Mouse (Mus musculus): ENCODE measurements around the gene Ccr8. TPM values are rescaled to one million over a fixed set of nuclear protein-coding genes. Genes with fewer than 3 reads are reported as not detected.

Gene Ccr8
- total RNA-seq (2021), result not detected
- polyA plus RNA-seq (2012; rRNA removed), result not detected in 2 replicates
- long read RNA-seq, result 0 reads

DNA sequence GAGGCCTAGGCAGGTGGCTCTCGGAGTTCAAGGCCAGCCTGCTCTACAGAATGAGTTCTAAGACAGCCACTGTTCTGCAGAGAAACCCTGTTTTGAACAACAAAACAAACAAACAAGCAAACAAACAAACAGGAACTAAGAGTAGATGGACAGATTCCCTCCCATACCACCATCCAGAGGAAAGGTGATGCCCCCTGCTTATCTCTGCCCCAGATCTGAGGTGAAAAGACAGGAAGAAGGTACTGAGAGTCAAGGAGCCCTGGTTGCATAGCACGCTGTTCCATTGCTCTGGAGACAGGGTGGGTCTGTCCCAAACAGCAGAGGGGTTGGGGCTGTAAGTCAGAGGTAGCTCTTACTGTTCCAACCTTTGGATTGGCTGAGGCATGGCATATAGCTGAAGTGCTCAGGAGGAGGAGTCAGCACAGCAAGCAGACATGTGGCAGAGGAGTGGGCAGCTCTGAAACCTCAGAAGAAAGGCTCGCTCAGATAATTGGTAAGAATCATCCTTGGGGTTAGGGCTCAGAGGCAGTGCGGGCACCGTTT is at the start of gene Ccr8:
Gene Ccr8 (plus strand): TSS at position 419 of the 543 bp plus-strand sequence.
- no peak for DNase-seq

- peak; percentile 34 for DNase-seq
Observed at GRCm38 (mm10) chr9:120043115-120043514, 48.8 kb upstream of the Ccr8 start.

DNA sequence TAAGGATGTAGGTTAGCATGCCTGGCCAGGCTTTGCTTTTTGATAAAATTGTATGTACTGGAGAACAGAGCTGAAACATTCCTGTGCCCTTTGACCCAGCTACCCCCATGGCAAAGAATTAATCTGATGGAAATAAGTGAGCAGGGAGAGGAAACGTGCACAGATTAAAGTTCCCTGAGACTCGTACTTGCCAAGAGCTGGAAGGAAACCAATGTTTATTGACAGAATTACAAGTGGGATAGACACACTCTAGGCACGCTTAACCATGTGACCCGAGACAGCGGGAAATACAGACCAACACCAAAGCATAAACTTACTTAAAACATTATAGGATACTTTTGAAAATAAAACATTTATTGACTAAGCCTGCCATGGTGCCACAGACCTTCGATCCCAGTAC is 43.4 kb upstream of the Ccr8 start:
- DNase-seq, result no peak

DNA sequence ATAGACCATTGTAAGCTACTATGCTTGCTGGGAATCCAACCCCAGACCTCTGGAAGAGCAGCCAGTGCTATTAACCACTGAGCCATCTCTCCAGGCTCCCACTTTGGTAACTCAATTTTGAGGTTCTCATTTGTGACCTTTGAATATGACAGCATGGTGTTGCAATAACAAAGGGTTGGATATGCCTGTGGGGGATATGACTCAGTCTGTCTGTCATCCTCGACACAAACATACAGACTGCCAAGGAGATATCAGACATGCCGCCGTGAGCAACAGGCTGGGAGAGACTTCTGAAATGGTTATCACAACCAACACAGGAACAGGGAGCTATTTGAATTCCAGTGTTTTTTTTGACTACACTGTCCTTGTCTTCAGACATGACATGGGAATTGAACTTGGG is 42.5 kb upstream of the Ccr8 start:
- peak; percentile 76 for DNase-seq

DNA sequence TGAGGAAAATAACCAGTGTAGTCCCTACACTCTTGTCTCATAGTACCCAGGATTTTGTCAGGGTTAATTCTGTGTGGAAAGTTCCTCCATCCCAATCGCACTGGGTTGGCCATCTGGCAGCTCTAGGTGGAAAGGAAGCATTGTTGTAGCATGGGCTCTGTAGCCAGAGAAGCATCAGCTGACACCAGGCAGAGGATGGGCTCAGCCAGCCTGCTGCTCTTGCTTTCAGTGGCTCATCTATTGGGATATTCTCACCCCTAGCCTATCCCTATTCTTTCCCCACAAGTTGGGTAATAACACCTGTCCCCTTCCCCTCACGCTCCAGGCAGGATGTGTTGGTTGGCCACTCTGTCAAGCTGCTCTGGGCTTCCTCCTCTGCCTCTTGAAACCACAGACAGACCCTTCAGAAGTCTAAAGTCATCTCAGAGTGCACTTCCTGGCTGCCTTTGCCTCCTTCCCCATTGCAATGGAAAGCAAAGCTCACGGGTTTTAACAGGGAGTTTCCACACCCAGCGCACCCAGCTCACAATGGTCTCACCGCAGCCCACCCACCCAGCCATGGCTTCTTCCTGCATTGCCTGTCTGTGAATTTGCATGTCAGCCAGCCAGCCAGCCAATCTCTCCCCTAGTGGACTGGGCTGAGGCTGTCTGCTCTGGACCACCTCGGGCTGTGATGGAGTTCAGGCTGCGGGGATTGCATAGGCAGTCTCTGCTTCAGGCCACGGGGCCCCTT is 37.2 kb upstream of the Ccr8 start:
- peak; percentile 14 for DNase-seq

- DNase-seq, result no peak
Observed at GRCm38 (mm10) chr9:120056201-120056600, 35.7 kb upstream of the Ccr8 start.

DNA sequence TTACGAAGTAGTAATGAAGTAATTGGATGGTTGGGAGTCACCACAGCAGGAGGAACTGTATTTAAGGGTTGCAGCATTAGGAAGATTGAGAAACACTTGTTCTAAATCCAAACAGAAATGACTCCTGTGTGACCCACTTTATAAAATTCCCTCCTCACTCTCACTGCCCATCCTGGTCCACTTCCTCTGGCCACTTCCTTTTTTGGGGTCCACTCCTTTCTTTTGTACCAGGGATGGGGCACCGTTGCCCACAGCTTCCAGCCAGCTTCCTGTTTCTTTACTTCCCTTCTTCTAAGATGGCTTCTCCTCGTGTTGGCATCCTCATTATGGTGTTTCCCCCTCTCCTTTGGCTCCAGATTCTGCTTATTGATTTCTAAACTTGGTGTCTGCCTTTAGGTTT is 33.2 kb upstream of the Ccr8 start:
- DNase-seq, result no peak

DNA sequence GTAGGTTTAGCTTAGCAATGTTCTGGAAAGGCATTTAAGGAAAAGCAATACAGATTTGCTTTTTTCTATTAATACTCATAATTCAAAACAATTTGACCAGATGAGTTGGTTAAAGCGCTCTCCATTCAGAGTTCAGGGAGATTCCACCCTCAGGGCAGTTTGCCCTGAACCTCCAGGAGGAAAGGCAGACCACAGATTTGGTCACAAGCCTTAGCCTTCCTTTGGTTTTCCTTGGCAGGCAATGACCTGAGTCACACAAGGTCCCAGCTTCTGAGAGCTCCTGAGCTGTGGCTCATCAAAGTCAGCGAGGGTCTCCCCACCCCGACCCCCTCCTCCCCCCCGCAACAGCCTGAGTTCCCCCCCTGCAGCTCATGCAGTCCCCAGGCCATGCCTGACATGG is 27.6 kb upstream of the Ccr8 start:
- no peak for DNase-seq

- no peak for DNase-seq
Observed at GRCm38 (mm10) chr9:120067609-120068008, 24.3 kb upstream of the Ccr8 start.

GRCm38 (mm10) chr9:120068047-120068446 is 23.9 kb upstream of the Ccr8 start:
- no peak for DNase-seq

- DNase-seq, result no peak
Observed at GRCm38 (mm10) chr9:120069779-120070178, 22.1 kb upstream of the Ccr8 start, which contains the start of gene Cx3cr1. Gene Cx3cr1 (minus strand): TSS chr9:120069879.

- no peak for DNase-seq
Observed at GRCm38 (mm10) chr9:120071251-120071650, 20.7 kb upstream of the Ccr8 start.

GRCm38 (mm10) chr9:120073169-120073568 is 18.7 kb upstream of the Ccr8 start:
- peak; percentile 85 for DNase-seq

DNA sequence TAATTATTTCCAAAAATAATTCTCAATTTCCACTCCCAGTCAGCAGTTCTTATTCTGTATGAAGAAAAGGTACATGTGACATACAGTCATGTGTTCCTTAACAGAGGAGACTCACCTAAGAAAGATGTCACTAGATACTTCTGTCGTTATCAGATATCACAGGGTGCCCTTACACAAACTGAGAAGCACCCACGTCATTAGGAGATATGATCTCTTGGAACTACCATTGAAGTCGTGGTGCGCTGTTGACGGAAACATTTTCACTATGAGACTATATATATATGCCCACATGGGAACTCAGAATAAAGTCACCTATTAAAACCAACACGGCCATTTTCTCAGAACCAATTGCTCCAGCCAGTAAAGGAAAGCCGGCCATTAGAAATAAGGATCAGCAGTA is 17.4 kb upstream of the Ccr8 start:
- no peak for DNase-seq

- DNase-seq, result no peak
Observed at GRCm38 (mm10) chr9:120078241-120078640, 13.7 kb upstream of the Ccr8 start.

- no peak for DNase-seq
Observed at GRCm38 (mm10) chr9:120079901-120080300, 12.0 kb upstream of the Ccr8 start.

DNA sequence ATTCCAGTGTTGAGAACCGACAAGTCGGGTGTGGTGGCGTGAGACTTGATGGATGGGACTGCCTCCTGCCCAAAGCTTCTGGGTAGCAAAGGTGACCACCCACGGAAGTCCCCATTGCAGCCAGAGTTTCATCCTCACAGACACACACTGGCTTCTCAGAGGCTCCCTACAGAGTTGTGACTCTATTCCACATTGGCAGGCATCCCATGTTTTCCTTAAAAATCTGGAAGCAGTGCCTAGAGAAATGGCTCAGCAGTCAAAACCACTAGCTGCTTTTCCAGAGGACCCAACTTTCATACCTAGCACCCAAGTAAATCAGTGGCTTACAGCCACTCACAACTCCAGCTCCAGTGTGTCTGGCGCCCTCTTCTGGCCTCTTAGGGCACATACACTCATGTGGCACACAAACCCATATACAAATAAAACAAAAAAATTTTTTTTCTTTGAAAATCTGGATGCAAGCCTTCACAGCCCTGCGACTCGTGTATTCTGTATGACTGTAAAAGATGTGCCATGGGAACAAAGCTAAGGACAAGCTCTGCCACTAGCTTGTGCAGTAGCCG is 11.3 kb upstream of the Ccr8 start:
- no peak for DNase-seq

- DNase-seq, result no peak
Observed at GRCm38 (mm10) chr9:120081247-120081646, 10.7 kb upstream of the Ccr8 start.

GRCm38 (mm10) chr9:120081967-120082366 is 9.9 kb upstream of the Ccr8 start:
- DNase-seq, result no peak

DNA sequence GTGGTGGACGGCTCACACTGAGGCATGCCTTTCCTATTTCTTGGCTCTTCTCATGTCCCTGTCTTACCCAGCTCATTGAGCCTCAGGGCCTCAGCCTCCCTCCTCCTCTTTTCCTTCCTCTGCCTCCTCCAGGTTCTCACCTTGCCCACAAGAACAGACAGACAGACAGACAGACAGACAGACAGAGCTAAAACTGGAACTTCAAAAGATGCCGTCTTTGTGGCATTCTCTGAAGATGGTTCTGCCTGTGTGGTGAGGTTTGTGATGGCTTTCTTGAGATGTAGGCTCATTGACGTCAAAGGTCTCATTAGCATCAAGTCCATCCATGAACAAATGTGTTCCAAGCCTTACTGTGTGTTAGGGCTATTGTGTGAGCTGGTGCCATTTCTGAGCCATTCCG is 9.2 kb upstream of the Ccr8 start:
- DNase-seq, result no peak

GRCm38 (mm10) chr9:120083158-120083894 is 8.6 kb upstream of the Ccr8 start:
- no peak for DNase-seq

- no peak for DNase-seq
Observed at GRCm38 (mm10) chr9:120084406-120084805, 7.5 kb upstream of the Ccr8 start.

DNA sequence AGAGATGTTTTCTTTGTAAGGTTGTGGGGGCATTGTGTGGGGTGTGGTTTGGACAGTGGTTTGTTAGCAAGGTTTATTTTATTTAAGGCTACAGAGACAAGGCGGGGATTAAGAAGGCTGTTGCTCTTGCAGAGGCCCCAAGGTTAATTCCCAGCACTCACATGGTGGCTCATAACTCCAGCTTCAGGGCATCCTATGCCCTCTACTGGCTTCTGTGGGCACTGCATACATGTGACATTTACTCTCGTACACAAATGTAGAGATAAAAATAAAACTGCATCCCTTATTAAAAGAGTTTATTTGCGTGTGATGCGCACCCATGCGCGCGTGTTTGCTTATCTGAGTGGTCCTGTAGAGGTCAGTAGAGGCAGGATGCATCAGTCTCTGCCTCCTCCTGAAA is 2.8 kb upstream of the Ccr8 start:
- no peak for DNase-seq
